Mouse (Mus musculus) intestine, embryonic 16.5 days (tissue): ENCODE data around the gene Colq. TPM values are rescaled to one million over a fixed set of nuclear protein-coding genes. Genes with fewer than 3 reads are reported as not detected.

Source experiments
- ATAC-seq: fragments of 200-750 bp; cut with Nextera tagmentation; 2 replicates; pipeline ENCODE4 v1.8.0; 2017; ENCODE audit warnings: moderate TSS enrichment, moderate library complexity
- H3K27ac ChIP-seq: fragments of 300-500 bp; sonication (generic); 2 replicates; pipeline ENCODE4 v1.5.1; 2014; ENCODE audit warnings: mild to moderate bottlenecking, low read length
- H3K27me3 ChIP-seq: fragments of 300-500 bp; sonication (generic); replicated peaks from 2 replicates; pipeline ENCODE4 v1.6.1; 2014; ENCODE audit warnings: low read length, control low read depth, mixed read lengths; ENCODE audit not compliant: control insufficient read depth, insufficient read depth
- H3K36me3 ChIP-seq: fragments of 300-500 bp; sonication (generic); 2 replicates; pipeline ENCODE4 v1.6.1; 2014; ENCODE audit warnings: low read length, control low read depth; ENCODE audit not compliant: control insufficient read depth, insufficient read depth
- H3K4me1 ChIP-seq: fragments of 300-500 bp; sonication (generic); 2 replicates; pipeline ENCODE4 v1.6.1; 2014; ENCODE audit warnings: low read length, control low read depth, mixed read lengths; ENCODE audit not compliant: control insufficient read depth, insufficient read depth
- H3K4me2 ChIP-seq: fragments of 300-500 bp; sonication (generic); 2 replicates; pipeline ENCODE4 v1.6.1; 2014; ENCODE audit warnings: low read depth, low read length, control low read depth
- H3K4me3 ChIP-seq: fragments of 300-500 bp; sonication (generic); 2 replicates; pipeline ENCODE4 v1.5.1; 2014; ENCODE audit warnings: mild to moderate bottlenecking, low read length
- H3K9ac ChIP-seq: fragments of 300-500 bp; sonication (generic); 2 replicates; pipeline ENCODE4 v1.6.1; 2014; ENCODE audit warnings: low read depth, low read length
- H3K9me3 ChIP-seq: fragments of 300-500 bp; sonication (generic); 2 replicates; pipeline ENCODE4 v1.6.1; 2016; ENCODE audit warnings: low read length, control low read depth; ENCODE audit not compliant: control insufficient read depth
- WGBS: fragments of 180-500 bp; shearing (Covaris S2); extraction: QIAGEN DNeasy Blood & Tissue Kit; methylation state at CpG from one replicate; pipeline ENCODE4 v1.1.7; 2014; 5-methylcytosine and 5-hydroxymethylcytosine counted together
- polyA plus RNA-seq: library from polyadenylated mRNA; unstranded; fragments of >200 nt; fragmentation: Nextera tagmentation; extraction: Ambion mirVana; gene quantifications from 2 replicates; pipeline ENCODE4 v1.2.1, GENCODE M21; 2015

Colq gene
- polyA plus RNA-seq, 1 experiment from 2014 or later = 0.92 TPM

GRCm38 (mm10) chr14:31577966-31578735, 13.0 kb downstream of the Colq start:
- WGBS = 41% methylated on average over 9 of the region's 9 CpGs
- ATAC-seq = no peak
- no peak overlapping the region for H3K9ac ChIP-seq

DNA sequence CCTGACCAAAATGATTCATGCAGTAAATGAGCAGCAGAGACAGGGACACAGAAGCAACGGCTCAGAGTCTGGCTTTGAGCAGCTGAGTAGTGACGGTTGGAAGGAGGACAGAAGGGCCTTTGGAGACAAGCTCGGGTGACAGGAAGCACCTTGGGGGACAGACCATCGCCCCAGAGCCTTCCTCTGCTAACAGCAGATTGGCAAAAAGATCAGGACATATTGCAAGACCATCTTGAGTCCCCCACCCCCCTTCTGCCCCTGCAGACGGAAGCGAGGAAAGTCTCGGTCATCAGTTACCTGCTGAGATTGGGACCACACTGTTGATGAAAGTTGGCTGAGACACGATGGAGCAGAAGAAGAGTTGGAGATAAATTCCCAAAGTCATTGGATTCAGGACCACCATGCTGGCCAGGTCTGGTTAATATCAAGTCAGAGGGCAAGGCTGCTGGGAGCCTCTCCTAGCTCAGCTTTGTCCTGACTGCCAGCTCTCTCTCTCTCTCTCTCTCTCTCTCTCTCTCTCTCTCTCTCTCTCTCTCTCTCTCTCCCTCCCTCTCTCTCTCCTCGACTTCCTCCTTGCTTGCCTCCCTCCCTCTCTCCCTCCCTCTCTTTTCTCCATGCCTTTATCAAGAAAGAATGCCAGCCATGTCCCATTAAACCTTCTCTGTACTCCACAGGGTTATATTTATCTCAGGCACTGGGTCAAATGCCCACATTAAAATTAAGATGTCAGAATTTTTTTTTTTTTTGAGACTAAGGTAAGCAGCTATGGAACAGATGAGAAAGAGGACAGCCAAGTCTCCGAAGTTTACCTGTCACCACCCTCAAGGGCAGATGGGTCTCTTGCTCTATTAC, 14.1 kb downstream of the Colq start:
- no peak for ATAC-seq

More at GRCm38 (mm10) chr14:31577966-31578735, 13.0 kb downstream of the Colq start:
- Histone ChIP-seq H3K9me3 (no peaks in the 10 kb centered on the region), H3K27me3 (no peaks in the 10 kb centered on the region), H3K27ac (no peak overlapping the region), H3K4me2 (no peak overlapping the region), H3K4me3 (no peak overlapping the region), H3K4me1 (0 out of 2 replicates have a peak, but pooled peaks cover 5% of the 10 kb centered on the region), H3K36me3 (no peaks in the 10 kb centered on the region)

GRCm38 (mm10) chr14:31575866-31576265, 15.3 kb downstream of the Colq start:
- Histone ChIP-seq H3K27me3 (no peaks in the 10 kb centered on the region), H3K4me1 (peaks cover 5% of the 10 kb centered on the region; the same call in 1 of the 2 replicates), H3K36me3 (no peaks in the 10 kb centered on the region), H3K9me3 (no peaks in the 10 kb centered on the region), H3K4me3 (no peak overlapping the region), H3K4me2 (no peak overlapping the region), H3K9ac (no peak overlapping the region), H3K27ac (no peak overlapping the region)
- no peak for ATAC-seq
- 73% methylated on average over 9 of the region's 9 CpGs for WGBS

More for the DNA sequence above, 14.1 kb downstream of the Colq start:
- H3K27me3 ChIP-seq = no peaks in the 10 kb centered on the region
- no peaks in the 10 kb centered on the region for H3K36me3 ChIP-seq
- H3K4me3 ChIP-seq = no peak overlapping the region
- WGBS = 36% methylated on average over 10 of the region's 10 CpGs
- H3K9me3 ChIP-seq = no peaks in the 10 kb centered on the region
- H3K27ac ChIP-seq = no peak overlapping the region
- no peak overlapping the region for H3K9ac ChIP-seq
- peaks cover 5% of the 10 kb centered on the region; the same call in 1 of the 2 replicates for H3K4me1 ChIP-seq
- no peak overlapping the region for H3K4me2 ChIP-seq

DNA sequence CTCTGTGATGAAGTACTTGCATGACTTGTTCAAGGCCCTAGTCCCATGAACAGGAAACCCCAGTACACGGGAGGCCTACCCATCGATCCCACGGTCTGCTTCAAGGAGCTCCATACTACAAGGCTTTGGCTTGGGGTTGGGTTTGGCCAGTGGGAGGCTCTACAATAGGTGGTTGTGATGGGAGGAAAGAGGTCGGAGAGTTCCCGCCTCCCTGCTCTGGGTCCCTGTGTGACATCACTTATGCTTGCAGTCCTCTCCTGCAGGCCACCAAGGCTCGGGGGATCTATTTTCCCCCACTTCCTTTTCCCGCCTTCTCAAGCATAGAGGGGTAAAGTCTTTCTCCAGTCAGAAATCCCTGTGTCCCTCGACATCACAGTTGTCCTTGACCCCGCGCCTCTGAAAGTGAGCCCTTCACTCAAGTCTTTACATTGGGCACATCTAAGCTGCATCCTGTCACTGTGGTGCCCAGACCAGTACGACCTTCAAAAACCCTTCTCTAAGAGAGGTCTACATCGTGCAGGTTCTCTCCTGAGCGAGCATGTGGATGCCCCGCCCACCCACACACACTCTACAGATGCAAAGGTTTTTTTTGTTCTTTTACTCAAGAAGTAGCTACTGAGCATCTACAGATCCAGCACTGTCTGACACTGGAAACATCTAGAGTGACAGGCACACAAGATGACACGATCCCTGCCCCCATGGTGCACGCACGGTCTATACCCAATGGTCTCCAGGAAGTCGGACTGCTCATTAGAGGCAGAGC, 16.1 kb downstream of the Colq start:
- no peaks in the 10 kb centered on the region for H3K36me3 ChIP-seq
- ATAC-seq = no peak
- 92% methylated on average over 18 of the region's 18 CpGs for WGBS

DNA sequence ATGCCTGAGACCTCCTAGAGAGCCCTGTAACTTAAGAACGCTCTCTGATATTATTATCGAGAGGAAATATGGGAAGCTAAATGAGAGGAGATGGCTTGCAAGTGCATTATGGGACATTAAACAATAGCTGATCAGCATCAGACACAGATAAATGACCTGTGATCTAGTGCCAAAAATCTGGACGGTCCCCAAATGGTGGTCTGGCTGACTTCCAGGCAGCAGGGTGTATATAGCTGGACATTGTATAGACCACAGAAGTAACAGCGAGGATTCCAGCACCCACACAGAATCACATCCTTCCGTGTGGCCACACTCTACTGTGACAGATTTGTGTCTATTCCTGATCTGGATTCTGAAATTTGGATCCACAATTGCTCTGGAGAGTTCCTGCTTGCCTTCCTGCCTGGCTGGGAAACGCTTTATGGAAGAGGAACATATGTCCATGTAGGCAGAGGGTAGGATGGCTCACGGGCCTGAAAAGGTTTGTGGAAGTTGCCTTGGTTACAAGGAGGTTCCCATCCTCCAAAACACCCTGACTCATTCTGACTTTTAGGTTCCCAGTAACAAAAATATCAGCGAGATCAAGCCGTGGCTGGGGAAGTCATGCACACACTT, 18.5 kb downstream of the Colq start:
- Histone ChIP-seq H3K4me1 (peaks cover 5% of the 10 kb centered on the region; the same call in 1 of the 2 replicates), H3K9ac (no peak overlapping the region), H3K9me3 (no peaks in the 10 kb centered on the region), H3K27ac (no peak overlapping the region), H3K36me3 (no peaks in the 10 kb centered on the region), H3K27me3 (no peaks in the 10 kb centered on the region), H3K4me3 (no peak overlapping the region), H3K4me2 (no peak overlapping the region)
- 60% methylated on average over 9 of the region's 9 CpGs for WGBS
- ATAC-seq = no peak

More for the DNA sequence above, 16.1 kb downstream of the Colq start:
- Histone ChIP-seq H3K27me3 (no peaks in the 10 kb centered on the region), H3K9me3 (no peaks in the 10 kb centered on the region), H3K4me3 (no peak overlapping the region), H3K27ac (no peak overlapping the region), H3K4me1 (peaks cover 5% of the 10 kb centered on the region; the same call in 1 of the 2 replicates), H3K9ac (no peak overlapping the region), H3K4me2 (no peak overlapping the region)

DNA sequence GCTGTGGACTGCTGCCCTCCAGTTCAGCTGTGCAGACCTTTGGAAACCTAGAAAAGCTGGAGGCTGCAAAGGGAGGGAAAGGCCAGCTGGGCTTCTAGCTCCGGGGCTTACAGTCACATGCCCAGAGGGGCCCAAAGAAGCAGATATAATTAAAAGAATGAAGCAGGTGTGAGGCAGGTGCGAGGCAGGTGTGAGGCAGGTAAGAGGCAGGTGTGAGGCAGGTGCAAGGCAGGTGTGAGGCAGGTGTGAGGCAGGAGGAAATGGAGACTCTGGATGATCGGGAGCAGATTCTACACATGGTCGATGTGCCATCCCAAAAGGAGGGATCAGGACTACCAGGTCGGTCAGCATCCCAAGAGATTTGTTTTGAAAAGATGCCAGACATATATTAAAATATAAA, 19.7 kb downstream of the Colq start:
- H3K4me1 ChIP-seq = no peaks in the 10 kb centered on the region; the same call in 1 of the 2 replicates
- 86% methylated on average over 5 of the region's 5 CpGs for WGBS
- no peaks in the 10 kb centered on the region for H3K9me3 ChIP-seq
- H3K9ac ChIP-seq = no peak overlapping the region
- no peak overlapping the region for H3K4me3 ChIP-seq
- ATAC-seq = no peak
- H3K36me3 ChIP-seq = no peaks in the 10 kb centered on the region
- H3K4me2 ChIP-seq = no peak overlapping the region
- no peak overlapping the region for H3K27ac ChIP-seq
- H3K27me3 ChIP-seq = no peaks in the 10 kb centered on the region

- Histone ChIP-seq H3K27me3 (no peaks in the 10 kb centered on the region), H3K36me3 (no peaks in the 10 kb centered on the region), H3K4me2 (no peak overlapping the region), H3K4me3 (no peak overlapping the region), H3K9me3 (no peaks in the 10 kb centered on the region), H3K9ac (no peak overlapping the region), H3K27ac (no peak overlapping the region), H3K4me1 (peaks cover 6% of the 10 kb centered on the region)
- no peak for ATAC-seq
- 54% methylated on average over 6 of the region's 6 CpGs for WGBS
Measured at GRCm38 (mm10) chr14:31570131-31570951, 20.8 kb downstream of the Colq start.

DNA sequence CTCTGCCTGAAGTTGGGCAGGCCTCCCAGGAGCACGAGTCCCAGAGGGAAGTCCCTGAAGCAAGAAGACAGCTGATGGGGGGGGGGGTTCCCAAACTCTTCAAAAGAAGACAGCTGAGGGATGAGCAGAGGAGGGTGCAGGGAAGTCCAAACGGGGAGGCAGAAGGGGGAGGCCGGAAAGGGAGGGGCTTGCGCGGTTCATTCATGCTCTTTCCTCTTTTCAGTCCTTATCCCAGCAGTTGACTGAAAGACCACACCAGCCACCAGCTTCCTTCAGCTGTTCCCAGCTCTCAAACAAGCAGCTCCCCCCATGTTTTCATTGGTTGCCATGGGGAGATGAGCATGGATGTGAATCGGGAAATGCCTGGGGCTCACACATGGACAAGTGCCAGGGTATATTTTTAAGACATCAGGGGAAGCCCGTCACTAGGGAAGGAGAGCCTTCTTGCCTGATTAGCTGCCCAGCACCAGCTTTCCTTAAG, 22.0 kb downstream of the Colq start:
- no peak overlapping the region for H3K27ac ChIP-seq
- no peaks in the 10 kb centered on the region for H3K27me3 ChIP-seq
- peaks cover 17% of the 10 kb centered on the region for H3K4me1 ChIP-seq
- no peaks in the 10 kb centered on the region for H3K36me3 ChIP-seq
- H3K4me3 ChIP-seq = no peak overlapping the region
- H3K4me2 ChIP-seq = no peak overlapping the region
- no peak overlapping the region for H3K9ac ChIP-seq
- H3K9me3 ChIP-seq = no peaks in the 10 kb centered on the region
- 31% methylated on average over 7 of the region's 7 CpGs for WGBS
- peak; percentile 37 for ATAC-seq
